Mouse (Mus musculus): Measurements from ENCODE around the gene Clstn3. TPM values are rescaled to one million over a fixed set of nuclear protein-coding genes. Genes with fewer than 3 reads are reported as not detected.
"Not testable (repeated sequence)": the region's sequence is repeated elsewhere in the genome, so short reads cannot be mapped to it uniquely, and the experiment has no call there.

Gene Clstn3
- polyA plus RNA-seq, 1 experiment from 2014 or later = 0.31 TPM

GRCm38 (mm10) chr6:124425523-124425922, 39.1 kb downstream of the Clstn3 start:
- Histone ChIP-seq H3K27ac (ENCODE audit: low read length) (no peak overlapping the region), H3K36me3 (ENCODE audit: insufficient read depth, low read length) (no peaks in the 10 kb centered on the region), H3K9ac (replicated peaks; ENCODE audit: low read depth) (no peak overlapping the region), H3K4me2 (replicated peaks; ENCODE audit: low read depth, low read length) (no peak overlapping the region), H3K4me1 (ENCODE audit: insufficient read depth, low read depth, low read length) (no peaks in the 10 kb centered on the region), H3K27me3 (replicated peaks; ENCODE audit: insufficient read depth, low read length) (no peaks in the 10 kb centered on the region), H3K4me3 (ENCODE audit: low read depth, low read length) (no peak overlapping the region), H3K9me3 (ENCODE audit: low read length) (no peaks in the 10 kb centered on the region)
- ATAC-seq = no peak
- TF ChIP-seq CTCF (IDR thresholded peaks at IDR 0.05) (no peak), EP300 (IDR thresholded peaks at IDR 0.05) (no peak)
- WGBS = 68% methylated on average over 6 of the region's 6 CpGs
- no peak for DNase-seq (ENCODE audit: low spot score)

- not testable (repeated sequence) for H3K27me3 ChIP-seq (replicated peaks; ENCODE audit: insufficient read depth, low read length); H3K4me3 ChIP-seq (ENCODE audit: low read depth, low read length); H3K27ac ChIP-seq (ENCODE audit: low read length); H3K9me3 ChIP-seq (ENCODE audit: low read length); H3K36me3 ChIP-seq (ENCODE audit: insufficient read depth, low read length); H3K9ac ChIP-seq (replicated peaks; ENCODE audit: low read depth); DNase-seq (ENCODE audit: low spot score); H3K4me1 ChIP-seq (ENCODE audit: insufficient read depth, low read depth, low read length); H3K4me2 ChIP-seq (replicated peaks; ENCODE audit: low read depth, low read length)
- WGBS = 44% methylated on average over 7 of the region's 7 CpGs
- ATAC-seq = peak; percentile 52
Observed at GRCm38 (mm10) chr6:124425042-124425441, 39.6 kb downstream of the Clstn3 start.

GRCm38 (mm10) chr6:124424068-124424498, 40.5 kb downstream of the Clstn3 start:
- ATAC-seq (peak; percentile 55), DNase-seq (ENCODE audit: low spot score) (peak; percentile 67)
- H3K4me1 ChIP-seq (ENCODE audit: insufficient read depth, low read depth, low read length) = no peaks in the 10 kb centered on the region
- no peaks in the 10 kb centered on the region for H3K27me3 ChIP-seq (replicated peaks; ENCODE audit: insufficient read depth, low read length)
- H3K27ac ChIP-seq (ENCODE audit: low read length) = no peak overlapping the region
- WGBS = 29% methylated on average over 1 of the region's 1 CpGs
- no peak overlapping the region for H3K9ac ChIP-seq (replicated peaks; ENCODE audit: low read depth)
- no peak for TF ChIP-seq EP300 (IDR thresholded peaks at IDR 0.05)
- no peak for TF ChIP-seq CTCF (IDR thresholded peaks at IDR 0.05)
- H3K4me2 ChIP-seq (replicated peaks; ENCODE audit: low read depth, low read length) = no peak overlapping the region
- no peak overlapping the region for H3K4me3 ChIP-seq (ENCODE audit: low read depth, low read length)
- H3K36me3 ChIP-seq (ENCODE audit: insufficient read depth, low read length) = no peaks in the 10 kb centered on the region
- H3K9me3 ChIP-seq (ENCODE audit: low read length) = no peaks in the 10 kb centered on the region

GRCm38 (mm10) chr6:124418686-124419085, 45.9 kb downstream of the Clstn3 start:
- ATAC-seq = no peak
- 78% methylated on average over 3 of the region's 3 CpGs for WGBS

GRCm38 (mm10) chr6:124415347-124416088, 49.1 kb downstream of the Clstn3 start:
- Histone ChIP-seq H3K4me1 (ENCODE audit: insufficient read depth, low read depth, low read length) (no peaks in the 10 kb centered on the region), H3K4me2 (replicated peaks; ENCODE audit: low read depth, low read length) (peak overlapping the region; percentile 61), H3K27ac (ENCODE audit: low read length) (peak overlapping the region; percentile 74), H3K9me3 (ENCODE audit: low read length) (no peaks in the 10 kb centered on the region), H3K27me3 (replicated peaks; ENCODE audit: insufficient read depth, low read length) (no peaks in the 10 kb centered on the region), H3K9ac (replicated peaks; ENCODE audit: low read depth) (peak overlapping the region; percentile 56), H3K36me3 (ENCODE audit: insufficient read depth, low read length) (no peaks in the 10 kb centered on the region), H3K4me3 (ENCODE audit: low read depth, low read length) (peak overlapping the region; percentile 67)
- 5% methylated on average over 21 of the region's 21 CpGs for WGBS
- TF ChIP-seq CTCF (IDR thresholded peaks at IDR 0.05) (peak; percentile 79), EP300 (IDR thresholded peaks at IDR 0.05) (no peak)
- DNase-seq (ENCODE audit: low spot score) (peak; percentile 81), ATAC-seq (peak; percentile 45)

More at GRCm38 (mm10) chr6:124418686-124419085, 45.9 kb downstream of the Clstn3 start:
- H3K9me3 ChIP-seq (ENCODE audit: low read length) = no peaks in the 10 kb centered on the region
- no peaks in the 10 kb centered on the region for H3K27me3 ChIP-seq (replicated peaks; ENCODE audit: insufficient read depth, low read length)
- H3K36me3 ChIP-seq (ENCODE audit: insufficient read depth, low read length) = no peaks in the 10 kb centered on the region
- no peak overlapping the region for H3K4me3 ChIP-seq (ENCODE audit: low read depth, low read length)
- no peak overlapping the region for H3K27ac ChIP-seq (ENCODE audit: low read length)
- no peak overlapping the region for H3K4me2 ChIP-seq (replicated peaks; ENCODE audit: low read depth, low read length)
- H3K4me1 ChIP-seq (ENCODE audit: insufficient read depth, low read depth, low read length) = no peaks in the 10 kb centered on the region
- no peak for DNase-seq (ENCODE audit: low spot score)
- TF ChIP-seq CTCF (IDR thresholded peaks at IDR 0.05) (no peak), EP300 (IDR thresholded peaks at IDR 0.05) (no peak)
- no peak overlapping the region for H3K9ac ChIP-seq (replicated peaks; ENCODE audit: low read depth)

GRCm38 (mm10) chr6:124414927-124415325, 49.7 kb downstream of the Clstn3 start, which contains the start of gene Pex5:
Pex5 (minus strand) TSS chr6:124415067.
- no peaks in the 10 kb centered on the region for H3K4me1 ChIP-seq (ENCODE audit: insufficient read depth, low read depth, low read length)
- DNase-seq (ENCODE audit: low spot score) = peak; percentile 99
- no peaks in the 10 kb centered on the region for H3K36me3 ChIP-seq (ENCODE audit: insufficient read depth, low read length)
- no peaks in the 10 kb centered on the region for H3K27me3 ChIP-seq (replicated peaks; ENCODE audit: insufficient read depth, low read length)
- H3K9me3 ChIP-seq (ENCODE audit: low read length) = no peaks in the 10 kb centered on the region
- TF ChIP-seq CTCF (IDR thresholded peaks at IDR 0.05) (no peak), EP300 (IDR thresholded peaks at IDR 0.05) (no peak)
- H3K27ac ChIP-seq (ENCODE audit: low read length) = peak within 1 kb of the TSS; percentile 74
- H3K4me3 ChIP-seq (ENCODE audit: low read depth, low read length) = peak within 1 kb of the TSS; percentile 67
- peak; percentile 97 for ATAC-seq
- WGBS = 1% methylated on average over 35 of the region's 36 CpGs
- peak within 1 kb of the TSS; percentile 56 for H3K9ac ChIP-seq (replicated peaks; ENCODE audit: low read depth)
- peak within 1 kb of the TSS; percentile 61 for H3K4me2 ChIP-seq (replicated peaks; ENCODE audit: low read depth, low read length)

Measured in lung, postnatal 0 days (tissue).